Mouse (Mus musculus) right cerebral cortex, postnatal 25 days (tissue): Measurements from ENCODE around the gene Syt17.

Experiments used
- DNase-seq: peaks from one replicate; pipeline ENCODE4 v3.0.0; 2022

The Syt17 gene

GRCm38 (mm10) chr7:118448134-118448967 lies at the start of gene Syt17:
TSS of gene Syt17 (minus strand) at chr7:118448222.
- peak; percentile 56 for DNase-seq

GRCm38 (mm10) chr7:118494892-118495579 lies 47.0 kb upstream of the Syt17 start:
- DNase-seq: no peak

GRCm38 (mm10) chr7:118493892-118494291 lies 45.9 kb upstream of the Syt17 start:
- no peak for DNase-seq

- DNase-seq: peak; percentile 24
Measured at GRCm38 (mm10) chr7:118491431-118492147, 43.6 kb upstream of the Syt17 start, which contains the start of gene Itpripl2. TSS of gene Itpripl2 (minus strand) at chr7:118491975.

- DNase-seq: no peak
Measured at GRCm38 (mm10) chr7:118490666-118491430, 42.8 kb upstream of the Syt17 start.

GRCm38 (mm10) chr7:118489706-118490665 lies 42.0 kb upstream of the Syt17 start:
- no peak for DNase-seq

GRCm38 (mm10) chr7:118488060-118488664 lies 40.1 kb upstream of the Syt17 start:
- no peak for DNase-seq

GRCm38 (mm10) chr7:118486917-118487316 lies 38.9 kb upstream of the Syt17 start:
- DNase-seq: no peak

- DNase-seq: no peak
Measured at GRCm38 (mm10) chr7:118483996-118484395, 36.0 kb upstream of the Syt17 start.

GRCm38 (mm10) chr7:118482001-118482400 lies 34.0 kb upstream of the Syt17 start:
- no peak for DNase-seq

GRCm38 (mm10) chr7:118481047-118481810 lies 33.2 kb upstream of the Syt17 start:
- DNase-seq: no peak

- no peak for DNase-seq
Measured at GRCm38 (mm10) chr7:118480160-118480709, 32.2 kb upstream of the Syt17 start.

- DNase-seq: no peak
Measured at GRCm38 (mm10) chr7:118478835-118479312, 30.9 kb upstream of the Syt17 start.

GRCm38 (mm10) chr7:118476428-118476827 lies 28.4 kb upstream of the Syt17 start:
- DNase-seq: no peak

GRCm38 (mm10) chr7:118475008-118475705 lies 27.1 kb upstream of the Syt17 start:
- DNase-seq: no peak

- no peak for DNase-seq
Measured at GRCm38 (mm10) chr7:118472886-118473285, 24.9 kb upstream of the Syt17 start.

GRCm38 (mm10) chr7:118468060-118468459 lies 20.0 kb upstream of the Syt17 start:
- no peak for DNase-seq

- DNase-seq: no peak
Measured at GRCm38 (mm10) chr7:118464432-118464831, 16.4 kb upstream of the Syt17 start.
